Mouse (Mus musculus) left cerebral cortex, adult 2 months (tissue): ENCODE results near the gene Ptpn1. TPM values are rescaled to one million over a fixed set of nuclear protein-coding genes. Genes with fewer than 3 reads are reported as not detected.

ENCODE experiments used
- DNase-seq, 2 experiments: peaks; one replicate each; pipeline ENCODE4 v3.0.0; 2021 to 2022; ENCODE audit warnings: low spot score in 2 of 2, mixed read lengths in 1 of 2; ENCODE audit errors: extremely low spot score in 1 of 2
- H3K27ac ChIP-seq: fragments of 200-600 bp; 2 replicates; pipeline ENCODE4 v1.8.1; 2022
- H3K4me3 ChIP-seq: fragments of 200-600 bp; 2 replicates; pipeline ENCODE4 v1.8.1; 2022
- CTCF ChIP-seq: fragments of 200-600 bp; IDR thresholded peaks from 2 replicates; pipeline ENCODE4 v1.8.1; 2022; ENCODE audit warnings: antibody characterized with exemption, mild to moderate bottlenecking, moderate library complexity
- intact Hi-C: fragments of 180-260 bp; cut with DNase I; formaldehyde crosslinking; loops from one replicate; pipeline ENCODE4 v1.15.1; 2025
- total RNA-seq, 2 experiments: library from RNA; stranded (reverse); gene quantifications; 2 replicates each; pipeline ENCODE4 v1.2.3; 2021

Gene Ptpn1
- total RNA-seq, 2 experiments from 2014 or later, result 52.0 to 69.0 TPM

- H3K4me3 ChIP-seq, result no peak overlapping the region
- intact Hi-C loops, result loop anchor here (2.0 kb wide), 1 partner anchor 31 kb away; the partner anchor contains the start of gene Ptpn1
- no peak for TF ChIP-seq CTCF
- no peak for DNase-seq
- H3K27ac ChIP-seq, result no peak overlapping the region
Observed at GRCm38 (mm10) chr2:167963778-167964300, 32.0 kb downstream of the Ptpn1 start.

DNA sequence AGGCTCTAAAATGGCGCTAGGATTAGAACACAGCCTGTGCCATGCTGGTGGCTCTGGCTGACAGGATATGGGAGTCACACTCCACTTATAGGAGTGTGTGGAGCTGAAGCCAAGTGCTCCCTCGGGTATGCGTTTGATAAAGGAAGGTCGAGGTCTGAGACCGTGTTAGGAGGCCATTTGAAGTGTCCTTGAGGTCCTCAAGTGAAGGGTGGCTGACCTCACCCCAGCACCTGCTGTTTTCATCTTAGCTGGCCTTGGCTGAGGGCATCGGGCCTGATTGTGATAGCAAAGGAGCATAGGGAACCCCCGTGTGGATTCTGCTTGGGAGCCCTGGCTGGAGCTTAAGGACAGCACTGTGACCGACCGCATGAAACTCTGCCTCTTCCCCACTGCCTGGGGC is 32.5 kb downstream of the Ptpn1 start:
- Histone ChIP-seq H3K27ac (no peak overlapping the region), H3K4me3 (no peak overlapping the region)
- DNase-seq, result no peak
- TF ChIP-seq CTCF, result no peak
- intact Hi-C loops, result no loop called here

GRCm38 (mm10) chr2:167965911-167966310 is 34.1 kb downstream of the Ptpn1 start:
- TF ChIP-seq CTCF, result no peak
- Histone ChIP-seq H3K27ac (no peak overlapping the region), H3K4me3 (no peak overlapping the region)
- intact Hi-C loops, result no loop called here
- DNase-seq, result no peak

- no peak for TF ChIP-seq CTCF
- intact Hi-C loops, result no loop called here
- Histone ChIP-seq H3K4me3 (no peak overlapping the region), H3K27ac (no peak overlapping the region)
- DNase-seq, result no peak
Observed at GRCm38 (mm10) chr2:167968504-167968903, 36.6 kb downstream of the Ptpn1 start.

GRCm38 (mm10) chr2:167969851-167970541 is 38.1 kb downstream of the Ptpn1 start:
- no peak for TF ChIP-seq CTCF
- no peak for DNase-seq
- intact Hi-C loops, result no loop called here
- Histone ChIP-seq H3K4me3 (no peak overlapping the region), H3K27ac (no peak overlapping the region)

DNA sequence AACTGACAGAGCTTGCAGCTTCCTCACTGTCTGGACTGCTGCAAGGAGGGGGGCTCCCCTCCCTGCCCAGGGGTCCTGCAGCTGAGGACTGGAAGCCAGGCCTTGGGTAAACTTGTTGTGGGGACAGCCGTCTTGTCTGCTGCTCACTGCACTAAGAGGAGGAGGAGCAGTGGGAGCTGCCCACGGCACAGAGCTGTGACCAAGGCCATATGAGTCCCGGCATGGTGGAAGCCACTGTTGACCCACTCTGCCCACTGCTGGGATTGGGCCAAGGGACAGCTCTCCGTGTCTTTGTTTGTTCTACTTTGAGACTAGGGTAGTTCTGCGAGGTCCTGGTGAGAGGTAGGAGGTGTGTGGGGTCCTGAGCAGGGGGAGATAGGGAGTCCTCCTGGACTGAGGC is 40.3 kb downstream of the Ptpn1 start:
- TF ChIP-seq CTCF, result no peak
- Histone ChIP-seq H3K27ac (no peak overlapping the region), H3K4me3 (no peak overlapping the region)
- intact Hi-C loops, result no loop called here
- no peak for DNase-seq

DNA sequence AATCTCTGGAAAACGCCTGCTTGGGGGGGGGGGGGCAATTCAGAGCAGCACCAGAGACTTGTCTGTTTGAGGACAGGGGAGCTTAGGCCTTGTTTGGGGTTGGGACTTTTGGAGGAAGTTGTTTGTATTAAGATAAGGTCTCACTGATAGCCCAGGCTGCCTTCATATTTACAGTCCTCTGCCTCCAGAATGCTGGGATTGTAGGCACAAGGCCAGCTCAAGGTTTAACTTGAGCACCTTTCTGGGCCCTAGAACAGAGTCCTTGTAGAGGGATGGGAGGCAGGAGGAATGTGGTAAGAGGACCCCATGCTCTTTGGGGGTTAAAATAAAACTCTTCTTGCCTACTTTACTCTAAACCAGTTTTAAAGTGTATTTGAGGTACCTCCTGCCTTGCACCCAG is 41.0 kb downstream of the Ptpn1 start:
- no peak for TF ChIP-seq CTCF
- intact Hi-C loops, result no loop called here
- Histone ChIP-seq H3K27ac (no peak overlapping the region), H3K4me3 (no peak overlapping the region)
- DNase-seq, result no peak

DNA sequence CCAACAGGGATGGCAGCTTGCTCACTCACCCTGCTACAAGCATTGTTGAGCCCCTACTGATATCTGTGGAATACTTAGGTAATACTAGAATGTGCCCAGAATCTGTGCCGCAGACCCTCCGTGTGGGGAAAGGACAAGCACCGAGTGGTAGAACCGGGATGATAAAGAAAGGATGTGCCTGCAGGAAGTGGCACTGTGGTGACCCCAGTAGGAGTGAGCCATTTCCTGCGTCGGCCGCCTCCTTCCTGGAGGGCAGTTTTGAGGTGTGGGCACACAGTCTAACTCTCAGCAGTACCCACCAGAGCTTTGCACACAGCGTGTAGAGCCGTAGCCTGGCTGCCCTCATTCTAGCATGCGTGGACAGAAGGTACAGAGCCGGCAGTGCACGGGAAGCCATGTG is 43.9 kb downstream of the Ptpn1 start:
- no peak for TF ChIP-seq CTCF
- Histone ChIP-seq H3K27ac (no peak overlapping the region), H3K4me3 (no peak overlapping the region)
- intact Hi-C loops, result no loop called here
- DNase-seq, result no peak

DNA sequence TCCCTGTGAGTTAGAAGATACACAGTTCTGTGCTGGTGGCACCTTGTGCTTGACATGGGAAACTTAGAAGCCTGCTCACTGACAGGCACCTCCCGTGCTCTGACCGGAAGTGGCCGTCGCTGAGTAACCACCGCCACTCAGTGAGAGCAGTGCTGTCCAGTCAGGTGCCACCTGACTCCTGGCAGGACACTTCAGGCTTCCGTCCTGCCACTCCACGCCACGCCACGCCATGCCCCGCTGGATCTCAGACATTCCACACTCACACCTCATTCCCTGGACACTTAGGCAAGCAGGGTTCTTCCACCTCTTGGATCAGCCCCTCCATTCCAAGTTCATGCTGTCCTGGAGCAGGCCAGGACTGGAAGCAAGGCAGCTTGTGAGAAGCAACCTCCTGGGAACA is 46.4 kb downstream of the Ptpn1 start:
- DNase-seq, result no peak
- no peak for TF ChIP-seq CTCF
- intact Hi-C loops, result no loop called here
- Histone ChIP-seq H3K27ac (no peak overlapping the region), H3K4me3 (no peak overlapping the region)

DNA sequence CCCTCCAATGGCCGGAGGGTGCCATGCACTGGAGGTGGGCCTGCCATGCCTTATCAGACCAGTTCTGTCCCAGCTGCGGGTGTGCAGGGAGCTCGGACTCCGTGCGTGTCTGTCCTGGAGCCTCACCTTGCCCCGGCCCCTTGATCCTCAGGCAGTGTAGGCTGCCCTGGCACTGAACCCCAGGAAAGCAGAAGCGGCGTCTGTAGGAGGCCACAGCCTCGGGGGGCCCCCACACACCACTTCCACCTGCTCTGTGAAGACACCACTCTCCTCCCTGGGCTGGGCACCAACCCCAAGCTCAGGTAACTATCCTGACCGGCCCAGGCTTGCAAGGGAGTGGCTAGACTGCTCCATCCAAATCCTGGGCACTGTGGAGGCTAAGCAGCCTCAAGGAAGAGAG is 48.5 kb downstream of the Ptpn1 start:
- Histone ChIP-seq H3K4me3 (no peak overlapping the region), H3K27ac (no peak overlapping the region)
- intact Hi-C loops, result loop anchor here (10.0 kb wide), 1 partner anchor 114 kb away; no protein-coding TSS in a partner anchor
- TF ChIP-seq CTCF, result no peak
- no peak for DNase-seq

- H3K4me3 ChIP-seq, result no peak overlapping the region
- peak; percentile 31 for TF ChIP-seq CTCF
- intact Hi-C loops, result loop anchor here (10.0 kb wide), 1 partner anchor 112 kb away; no protein-coding TSS in a partner anchor
- no peak for DNase-seq
- no peak overlapping the region for H3K27ac ChIP-seq
Observed at GRCm38 (mm10) chr2:167982646-167983045, 50.8 kb downstream of the Ptpn1 start.

GRCm38 (mm10) chr2:167984371-167984770 is 52.5 kb downstream of the Ptpn1 start:
- intact Hi-C loops, result loop anchor here (10.0 kb wide), 1 partner anchor 110 kb away; no protein-coding TSS in a partner anchor
- no peak overlapping the region for H3K27ac ChIP-seq
- no peak for DNase-seq
- no peak overlapping the region for H3K4me3 ChIP-seq
- TF ChIP-seq CTCF, result no peak

GRCm38 (mm10) chr2:167984946-167985345 is 53.1 kb downstream of the Ptpn1 start:
- no peak for DNase-seq
- no peak overlapping the region for H3K27ac ChIP-seq
- peak; percentile 22 for TF ChIP-seq CTCF
- H3K4me3 ChIP-seq, result no peak overlapping the region
- intact Hi-C loops, result loop anchor here (10.0 kb wide), 1 partner anchor 110 kb away; no protein-coding TSS in a partner anchor
